Mouse (Mus musculus) monocyte, adult 5-6 weeks (primary cell): ENCODE results near the gene Rnf167. TPM values are rescaled to one million over a fixed set of nuclear protein-coding genes. Genes with fewer than 3 reads are reported as not detected.

Experiments used
- ATAC-seq: fragments of 153-309, 156-312 bp; replicated peaks from 2 replicates; pipeline ENCODE4 v1.8.0; 2017; ENCODE audit warnings: mild to moderate bottlenecking; ENCODE audit not compliant: low TSS enrichment, insufficient number of reproducible peaks, severe bottlenecking, poor library complexity, low FRiP score
- total RNA-seq: library from RNA; stranded (forward); fragments of 200-1000, 200-491, 200-594 nt; gene quantifications from 3 replicates; pipeline ENCODE4 v1.2.3, GENCODE M21; 2017

Gene Rnf167
- total RNA-seq = 89.4 to 129 TPM (median 90.9 TPM) in 3 replicates

- peak; percentile 76 for ATAC-seq
Observed at GRCm38 (mm10) chr11:70646691-70647650, at the start of gene Rnf167, which contains the start of gene Slc25a11. Gene Rnf167, plus strand, starts transcription at chr11:70647235. Gene Slc25a11, minus strand, starts transcription at chr11:70647479.

GRCm38 (mm10) chr11:70597301-70597700, 49.7 kb upstream of the Rnf167 start:
- peak; percentile 40 for ATAC-seq

GRCm38 (mm10) chr11:70598451-70598953, 48.5 kb upstream of the Rnf167 start:
- ATAC-seq = no peak

GRCm38 (mm10) chr11:70605024-70605566, 41.9 kb upstream of the Rnf167 start:
- peak; percentile 74 for ATAC-seq

GRCm38 (mm10) chr11:70606717-70607116, 40.3 kb upstream of the Rnf167 start:
- ATAC-seq = no peak

GRCm38 (mm10) chr11:70607611-70608010, 39.4 kb upstream of the Rnf167 start:
- no peak for ATAC-seq

- no peak for ATAC-seq
Observed at GRCm38 (mm10) chr11:70608381-70609066, 38.5 kb upstream of the Rnf167 start.

GRCm38 (mm10) chr11:70610752-70611151, 36.3 kb upstream of the Rnf167 start:
- ATAC-seq = no peak

- ATAC-seq = no peak
Observed at GRCm38 (mm10) chr11:70612505-70612904, 34.5 kb upstream of the Rnf167 start.

- peak; percentile 89 for ATAC-seq
Observed at GRCm38 (mm10) chr11:70615074-70615473, 32.0 kb upstream of the Rnf167 start.

- ATAC-seq = no peak
Observed at GRCm38 (mm10) chr11:70615516-70616093, 31.4 kb upstream of the Rnf167 start, which contains the start of gene 4930544D05Rik. Gene 4930544D05Rik, plus strand, starts transcription at chr11:70615848.

- no peak for ATAC-seq
Observed at GRCm38 (mm10) chr11:70619101-70619500, 27.9 kb upstream of the Rnf167 start, which contains the start of gene Chrne. Gene Chrne, minus strand, starts transcription at chr11:70619216.

- no peak for ATAC-seq
Observed at GRCm38 (mm10) chr11:70621972-70622814, 24.8 kb upstream of the Rnf167 start.

GRCm38 (mm10) chr11:70623053-70623742, 23.8 kb upstream of the Rnf167 start:
- ATAC-seq = no peak

- ATAC-seq = peak; percentile 69
Observed at GRCm38 (mm10) chr11:70625473-70625872, 21.6 kb upstream of the Rnf167 start.

- no peak for ATAC-seq
Observed at GRCm38 (mm10) chr11:70626877-70627276, 20.2 kb upstream of the Rnf167 start.

GRCm38 (mm10) chr11:70628431-70628830, 18.6 kb upstream of the Rnf167 start:
- ATAC-seq = no peak
